Mouse (Mus musculus) embryonic facial prominence, embryonic 14.5 days (tissue): ENCODE measurements at regions not wholly inside any gene's neighbourhood (a gene's known extent, or its start where the extent isn't known, plus 50 kb on each side); places are given as distances from the start of the nearest gene placed in this dataset.

Source experiments
- ATAC-seq: fragments of 200-750 bp; cut with Nextera tagmentation; 2 replicates; pipeline ENCODE4 v1.8.0; 2017; ENCODE audit warnings: low read depth, moderate number of reproducible peaks, moderate TSS enrichment
- DNase-seq: peaks from one replicate; pipeline ENCODE4 v3.0.0-alpha.2; 2015; ENCODE audit warnings: low spot score
- H3K27ac ChIP-seq: fragments of 300-500 bp; sonication (generic); replicated peaks from 2 replicates; pipeline ENCODE4 v1.5.1; 2014; ENCODE audit warnings: low read depth, mild to moderate bottlenecking, low read length, moderate library complexity
- H3K27me3 ChIP-seq: fragments of 300-500 bp; sonication (generic); replicated peaks from 2 replicates; pipeline ENCODE4 v1.6.1; 2014; ENCODE audit warnings: low read length; ENCODE audit not compliant: control insufficient read depth, insufficient read depth
- H3K36me3 ChIP-seq: fragments of 300-500 bp; sonication (generic); 2 replicates; pipeline ENCODE4 v1.6.1; 2014; ENCODE audit warnings: low read length, mixed read lengths; ENCODE audit not compliant: control insufficient read depth, insufficient read depth
- H3K4me1 ChIP-seq: fragments of 300-500 bp; sonication (generic); 2 replicates; pipeline ENCODE4 v1.6.1; 2014; ENCODE audit warnings: antibody characterized with exemption, low read length; ENCODE audit not compliant: control insufficient read depth, insufficient read depth
- H3K4me2 ChIP-seq: fragments of 300-500 bp; sonication (generic); 2 replicates; pipeline ENCODE4 v1.6.1; 2014; ENCODE audit warnings: low read depth, mild to moderate bottlenecking, low read length, moderate library complexity, mixed read lengths
- H3K4me3 ChIP-seq: fragments of 300-500 bp; sonication (generic); 2 replicates; pipeline ENCODE4 v1.5.1; 2014; ENCODE audit warnings: low read depth, mild to moderate bottlenecking, low read length
- H3K9ac ChIP-seq: fragments of 300-500 bp; sonication (generic); 2 replicates; pipeline ENCODE4 v1.6.1; 2014; ENCODE audit warnings: low read depth, mild to moderate bottlenecking, low read length, moderate library complexity, mixed read lengths
- H3K9me3 ChIP-seq: fragments of 300-500 bp; sonication (generic); 2 replicates; pipeline ENCODE4 v1.6.1; 2016; ENCODE audit warnings: low read length; ENCODE audit not compliant: control insufficient read depth
- WGBS: fragments of 180-500 bp; shearing (Covaris S2); extraction: QIAGEN DNeasy Blood & Tissue Kit; methylation state at CpG from one replicate; pipeline ENCODE4 v1.1.7; 2014; 5-methylcytosine and 5-hydroxymethylcytosine counted together

GRCm38 (mm10) chr1:19912194-19912846, 703.6 kb downstream of the Tfap2b start:
- no peaks in the 10 kb centered on the region for H3K36me3 ChIP-seq
- H3K4me1 ChIP-seq: no peaks in the 10 kb centered on the region
- H3K27me3 ChIP-seq: no peaks in the 10 kb centered on the region
- no peak for ATAC-seq
- DNase-seq: no peak
- no peaks in the 10 kb centered on the region for H3K9me3 ChIP-seq
- no peak overlapping the region for H3K27ac ChIP-seq
- H3K4me3 ChIP-seq: no peak overlapping the region
- 75% methylated on average over 2 of the region's 2 CpGs for WGBS
- H3K4me2 ChIP-seq: no peak overlapping the region
- no peak overlapping the region for H3K9ac ChIP-seq

- no peaks in the 10 kb centered on the region for H3K36me3 ChIP-seq
- no peaks in the 10 kb centered on the region for H3K4me1 ChIP-seq
- H3K4me3 ChIP-seq: no peak overlapping the region
- no peak overlapping the region for H3K4me2 ChIP-seq
- no peak overlapping the region for H3K27ac ChIP-seq
- DNase-seq (no peak), ATAC-seq (no peak)
- WGBS: 83% methylated on average over 4 of the region's 4 CpGs
- H3K9ac ChIP-seq: no peak overlapping the region
- H3K9me3 ChIP-seq: no peaks in the 10 kb centered on the region
- no peaks in the 10 kb centered on the region for H3K27me3 ChIP-seq
Measured at GRCm38 (mm10) chr1:19918762-19919161, 699.1 kb downstream of the Pkhd1 start.

- 76% methylated on average over 1 of the region's 1 CpGs for WGBS
- no peak for DNase-seq
Measured at GRCm38 (mm10) chr1:19927192-19927591, 690.7 kb downstream of the Pkhd1 start.

GRCm38 (mm10) chr1:19927736-19928327, 690.0 kb downstream of the Pkhd1 start:
- ATAC-seq: peak; percentile 41; the same call in 1 of the 2 replicates
- WGBS: 33% methylated on average over 5 of the region's 5 CpGs
- Histone ChIP-seq H3K36me3 (no peaks in the 10 kb centered on the region), H3K4me1 (no peaks in the 10 kb centered on the region), H3K27ac (no peak overlapping the region), H3K4me2 (no peak overlapping the region), H3K27me3 (no peaks in the 10 kb centered on the region), H3K9ac (no peak overlapping the region), H3K9me3 (no peaks in the 10 kb centered on the region), H3K4me3 (no peak overlapping the region)
- peak; percentile 23 for DNase-seq

More at GRCm38 (mm10) chr1:19927192-19927591, 690.7 kb downstream of the Pkhd1 start:
- Histone ChIP-seq H3K9ac (no peak overlapping the region), H3K27ac (no peak overlapping the region), H3K36me3 (no peaks in the 10 kb centered on the region), H3K4me2 (no peak overlapping the region), H3K4me1 (no peaks in the 10 kb centered on the region), H3K9me3 (no peaks in the 10 kb centered on the region), H3K4me3 (no peak overlapping the region), H3K27me3 (no peaks in the 10 kb centered on the region)
- no peak for ATAC-seq

- H3K4me3 ChIP-seq: no peak overlapping the region
Measured at GRCm38 (mm10) chr1:19951050-19951679, 666.7 kb downstream of the Pkhd1 start.

GRCm38 (mm10) chr1:19951680-19952248, 666.1 kb downstream of the Pkhd1 start:
- Histone ChIP-seq H3K9me3 (no peaks in the 10 kb centered on the region), H3K27ac (no peak overlapping the region)

More at GRCm38 (mm10) chr1:19951050-19951679, 666.7 kb downstream of the Pkhd1 start:
- ATAC-seq (peak; percentile 74; the same call in 1 of the 2 replicates), DNase-seq (peak; percentile 24)
- peaks cover 7% of the 10 kb centered on the region for H3K4me1 ChIP-seq
- H3K9me3 ChIP-seq: no peaks in the 10 kb centered on the region
- 7% methylated on average over 7 of the region's 7 CpGs for WGBS
- H3K4me2 ChIP-seq: peak overlapping the region; percentile 37
- no peak overlapping the region for H3K27ac ChIP-seq
- no peak overlapping the region; the same call in 1 of the 2 replicates for H3K9ac ChIP-seq
- no peaks in the 10 kb centered on the region for H3K36me3 ChIP-seq
- H3K27me3 ChIP-seq: no peaks in the 10 kb centered on the region

GRCm38 (mm10) chr1:19973364-19973763, 644.5 kb downstream of the Pkhd1 start:
- 44% methylated on average over 4 of the region's 4 CpGs for WGBS
- H3K9me3 ChIP-seq: no peaks in the 10 kb centered on the region
- peak; percentile 62; the same call in 1 of the 2 replicates for ATAC-seq
- H3K27me3 ChIP-seq: no peaks in the 10 kb centered on the region
- H3K4me3 ChIP-seq: no peak overlapping the region
- DNase-seq: peak; percentile 68
- no peaks in the 10 kb centered on the region; the same call in 1 of the 2 replicates for H3K4me1 ChIP-seq
- no peak overlapping the region for H3K27ac ChIP-seq
- H3K4me2 ChIP-seq: no peak overlapping the region
- H3K9ac ChIP-seq: no peak overlapping the region
- no peaks in the 10 kb centered on the region for H3K36me3 ChIP-seq

More at GRCm38 (mm10) chr1:19951680-19952248, 666.1 kb downstream of the Pkhd1 start:
- peak; percentile 29 for DNase-seq
- WGBS: 11% methylated on average over 8 of the region's 8 CpGs
- ATAC-seq: peak; percentile 41; the same call in 1 of the 2 replicates
- Histone ChIP-seq H3K4me1 (peaks cover 7% of the 10 kb centered on the region), H3K4me2 (peak overlapping the region; percentile 37), H3K27me3 (no peaks in the 10 kb centered on the region), H3K4me3 (no peak overlapping the region), H3K9ac (no peak overlapping the region; the same call in 1 of the 2 replicates), H3K36me3 (no peaks in the 10 kb centered on the region)

- H3K4me1 ChIP-seq: no peaks in the 10 kb centered on the region; the same call in 1 of the 2 replicates
- no peak overlapping the region for H3K4me2 ChIP-seq
- no peak overlapping the region for H3K4me3 ChIP-seq
- peak; percentile 17 for DNase-seq
- no peaks in the 10 kb centered on the region for H3K36me3 ChIP-seq
- H3K27me3 ChIP-seq: no peaks in the 10 kb centered on the region
- 56% methylated on average over 2 of the region's 2 CpGs for WGBS
- no peak overlapping the region for H3K27ac ChIP-seq
- H3K9me3 ChIP-seq: no peaks in the 10 kb centered on the region
- no peak for ATAC-seq
- H3K9ac ChIP-seq: no peak overlapping the region
Measured at GRCm38 (mm10) chr1:19973981-19974380, 643.9 kb downstream of the Pkhd1 start.
